Mouse (Mus musculus) right cerebral cortex, postnatal 25 days (tissue): ENCODE measurements around the gene Slc1a2.

Experiments used
- DNase-seq: peaks from one replicate; pipeline ENCODE4 v3.0.0; 2022

Gene Slc1a2

DNA sequence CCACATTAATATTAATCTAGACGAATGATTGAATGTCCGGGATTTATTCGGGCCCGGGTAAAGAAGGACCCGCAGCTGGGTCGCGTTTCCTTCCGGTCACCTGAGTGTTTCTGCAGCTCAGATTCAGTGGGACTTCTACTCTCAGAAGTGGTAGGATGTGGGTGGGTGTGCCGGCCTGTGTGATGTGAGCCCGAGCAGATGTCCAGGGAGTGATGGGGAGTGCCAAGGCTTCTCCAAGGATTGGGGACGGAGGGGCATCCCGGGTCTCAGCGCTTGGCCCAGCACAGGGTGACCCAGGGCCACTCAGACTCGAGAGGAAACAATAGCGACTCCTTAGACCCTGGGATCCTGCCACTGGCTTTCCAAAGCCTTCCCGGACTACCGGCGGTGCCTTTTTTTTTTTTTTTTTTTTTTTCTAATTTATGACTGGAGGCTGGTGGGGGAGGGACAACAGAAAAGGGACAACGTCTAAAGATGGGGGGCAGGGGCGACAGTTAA, at the start of gene Slc1a2:
Slc1a2 (plus strand) TSS at position 497 of the 498 bp plus-strand sequence.
- peak; percentile 68 for DNase-seq

DNA sequence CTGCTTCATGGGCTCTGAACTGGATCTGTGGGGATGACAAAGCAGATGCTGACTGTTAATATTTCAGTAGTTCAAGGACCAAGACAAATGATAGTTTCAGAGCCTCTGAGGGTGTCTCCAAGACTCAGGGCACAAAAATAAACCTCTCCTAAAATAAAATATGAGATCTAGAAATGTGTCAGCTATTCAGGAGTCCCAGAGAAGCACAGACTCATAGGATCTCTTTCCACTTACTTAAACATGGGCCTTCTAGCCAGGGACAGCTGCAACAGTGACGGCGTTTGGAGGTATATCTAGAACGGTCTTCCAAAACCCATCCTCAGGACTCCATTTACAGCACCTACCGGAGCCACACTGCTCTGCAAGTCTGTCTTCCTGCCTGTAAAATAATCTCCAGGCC, 48.0 kb upstream of the Slc1a2 start:
- DNase-seq: no peak

DNA sequence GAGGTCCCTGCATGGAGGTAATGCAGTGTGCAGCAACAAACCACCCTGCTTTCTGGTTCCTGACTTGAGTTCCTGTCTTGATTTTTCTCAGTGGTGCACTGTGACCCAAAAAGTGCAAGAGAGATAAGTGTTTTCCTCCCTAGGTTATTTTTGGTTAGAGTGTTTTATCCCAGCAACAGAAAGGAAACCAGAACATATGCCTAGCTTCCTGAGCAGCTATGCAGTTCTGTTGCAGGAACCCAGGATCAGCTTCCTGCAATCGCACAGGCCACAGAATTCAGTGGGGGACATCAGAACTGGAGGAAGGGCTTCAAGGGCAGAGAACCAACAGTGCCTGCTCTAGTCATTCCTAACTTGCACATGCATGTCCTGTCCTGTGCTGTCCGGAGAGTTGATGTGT, 41.8 kb upstream of the Slc1a2 start:
- no peak for DNase-seq

DNA sequence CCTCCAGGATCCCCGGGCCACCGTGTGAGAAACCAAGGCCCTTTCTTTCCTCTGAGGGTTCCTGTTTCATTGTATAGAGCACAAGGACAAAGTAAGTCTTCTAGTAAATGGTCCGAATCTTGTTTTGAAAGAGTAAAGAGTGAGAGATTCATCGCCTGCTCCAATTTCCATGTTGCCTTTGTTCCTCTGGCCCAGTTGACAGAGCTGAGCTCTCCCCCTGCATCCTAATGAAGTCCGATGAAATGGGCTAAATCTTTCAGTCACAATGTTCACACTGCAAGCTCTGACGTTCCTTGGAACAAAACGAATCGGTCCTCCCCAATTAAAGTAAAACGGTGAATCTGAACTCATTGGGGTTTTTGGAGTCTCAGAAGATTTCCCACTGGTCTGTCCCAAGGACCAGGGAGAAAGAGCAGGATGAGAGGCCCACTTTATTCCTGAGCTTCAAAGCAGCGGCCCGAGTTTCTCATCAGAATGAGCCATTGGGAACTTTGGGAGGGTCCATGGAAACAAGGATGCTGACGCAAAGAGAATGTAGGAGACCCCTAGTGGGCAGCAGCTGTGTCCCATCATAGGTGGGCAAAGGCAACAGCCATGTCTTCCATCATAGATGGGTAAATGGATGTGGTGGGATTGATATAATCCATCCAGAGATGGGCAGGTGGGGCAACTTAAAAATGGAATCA, 37.6 kb upstream of the Slc1a2 start:
- DNase-seq: no peak

DNA sequence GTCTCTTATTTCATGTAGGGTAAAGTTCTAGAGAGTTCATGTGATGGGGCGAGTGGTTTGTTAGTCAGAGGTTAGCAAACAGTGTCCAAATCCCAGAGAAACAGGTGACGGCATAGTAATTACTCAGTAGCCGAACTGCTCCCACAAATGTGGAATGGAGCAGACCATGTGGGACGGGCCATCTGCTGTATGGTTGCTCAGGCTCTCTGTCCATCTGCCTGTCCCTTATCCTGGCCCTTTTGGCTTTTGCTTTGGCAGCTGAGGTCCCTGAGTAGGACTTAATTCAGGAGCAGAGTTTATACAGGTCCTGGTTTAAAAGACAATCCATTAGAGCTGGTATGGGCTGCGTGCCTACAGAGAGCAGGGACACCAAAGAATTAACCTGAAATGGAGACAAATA, 36.3 kb upstream of the Slc1a2 start:
- no peak for DNase-seq

DNA sequence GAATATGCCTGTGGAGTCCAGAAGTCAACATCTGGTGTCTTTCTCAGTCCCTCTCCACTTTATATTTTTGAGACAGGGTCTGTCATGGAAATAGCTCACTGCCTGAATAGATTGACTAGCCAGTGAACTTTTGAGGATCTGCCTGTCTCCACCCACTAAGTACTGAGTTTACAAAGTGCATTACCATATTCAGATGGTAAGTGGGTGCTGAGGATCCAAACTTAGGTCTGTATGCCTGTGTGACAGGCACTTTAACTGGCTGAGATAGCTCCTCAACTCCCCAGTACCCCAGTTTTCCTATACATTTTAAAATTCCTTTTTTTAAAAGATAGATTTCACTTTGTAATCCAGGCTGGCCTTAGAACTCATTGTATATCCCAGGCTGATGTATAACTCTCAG, 35.5 kb upstream of the Slc1a2 start:
- DNase-seq: no peak

DNA sequence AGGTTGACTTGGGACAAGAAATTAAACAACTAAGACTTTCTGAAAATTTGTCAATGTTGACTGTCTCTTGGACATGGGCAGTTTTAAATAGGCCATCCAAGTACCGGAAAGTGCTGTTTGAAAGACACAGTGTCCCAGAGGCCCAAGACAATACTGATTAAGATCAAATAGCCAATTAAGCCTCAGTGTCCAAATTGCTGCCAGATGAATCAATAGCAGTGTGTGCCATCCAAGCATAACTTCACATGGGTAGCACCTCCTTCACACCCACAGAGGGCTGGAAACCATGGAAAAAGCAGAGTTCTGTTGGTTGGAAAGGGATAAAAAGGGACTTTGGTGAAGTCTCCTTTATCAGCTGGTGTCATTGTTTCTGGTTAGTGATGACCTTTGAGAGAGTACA, 33.9 kb upstream of the Slc1a2 start:
- no peak for DNase-seq

DNA sequence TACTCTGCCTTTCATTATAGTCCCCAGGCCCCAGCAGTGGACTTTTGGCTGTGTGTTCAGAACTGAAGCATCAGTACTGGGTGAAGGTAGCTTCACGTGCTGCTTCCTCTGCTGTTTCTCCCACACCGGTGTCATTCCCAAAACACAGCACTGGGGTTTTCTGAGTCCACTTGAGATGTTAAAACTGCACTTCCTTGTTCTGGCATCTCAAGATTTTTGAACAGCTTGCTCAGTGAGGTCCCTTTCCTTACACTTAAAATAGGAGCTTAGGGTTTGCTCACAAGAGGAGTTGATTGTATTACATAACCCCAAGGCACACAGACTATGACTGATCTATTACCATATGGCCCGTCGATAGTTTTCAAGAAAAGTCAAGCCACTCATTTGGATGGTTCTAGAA, 26.1 kb upstream of the Slc1a2 start:
- no peak for DNase-seq

DNA sequence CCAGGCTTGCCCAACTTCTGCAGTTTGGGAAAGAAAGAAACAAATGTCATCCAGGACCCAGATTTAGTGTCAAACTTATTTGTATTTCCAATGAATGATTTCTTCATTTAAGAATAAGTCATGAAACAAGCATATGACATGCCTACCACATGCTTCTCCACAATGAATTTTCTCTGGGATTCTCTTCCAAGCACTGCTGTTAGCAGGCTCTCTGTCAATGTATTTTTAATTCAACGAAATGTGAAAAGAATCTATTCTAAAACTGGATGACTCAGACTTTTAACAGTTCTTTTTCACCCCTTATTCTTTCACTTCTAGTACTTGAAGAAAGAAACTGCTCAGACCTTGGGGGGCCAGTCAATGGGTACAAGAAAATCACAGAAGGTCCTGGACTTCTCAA, 24.4 kb upstream of the Slc1a2 start:
- DNase-seq: no peak

DNA sequence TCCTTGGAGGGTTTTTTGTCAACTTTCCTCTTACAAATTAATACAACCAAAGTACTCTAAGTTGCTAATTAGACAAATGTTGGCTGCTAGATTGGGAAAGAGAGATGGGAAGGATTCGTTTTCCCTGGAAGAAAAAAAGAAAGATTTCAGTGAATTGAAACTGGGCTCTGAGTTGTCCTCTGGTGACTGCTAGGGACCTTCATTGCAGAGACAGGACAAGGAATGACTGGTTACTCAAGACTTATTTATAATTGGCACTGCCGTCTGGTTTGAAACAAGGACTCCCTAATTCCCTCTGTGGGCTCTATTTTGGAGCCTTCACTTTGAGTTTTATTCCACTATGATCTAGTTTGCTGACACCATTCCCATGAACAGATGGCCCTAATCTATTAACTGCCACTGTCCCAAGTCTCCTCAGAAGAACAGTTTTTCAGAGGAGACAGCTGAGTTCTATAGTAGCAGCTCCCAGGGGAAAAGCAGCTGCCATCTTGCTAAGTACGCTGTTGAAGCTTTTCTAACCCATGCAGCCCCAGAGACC, 22.9 kb upstream of the Slc1a2 start:
- no peak for DNase-seq

DNA sequence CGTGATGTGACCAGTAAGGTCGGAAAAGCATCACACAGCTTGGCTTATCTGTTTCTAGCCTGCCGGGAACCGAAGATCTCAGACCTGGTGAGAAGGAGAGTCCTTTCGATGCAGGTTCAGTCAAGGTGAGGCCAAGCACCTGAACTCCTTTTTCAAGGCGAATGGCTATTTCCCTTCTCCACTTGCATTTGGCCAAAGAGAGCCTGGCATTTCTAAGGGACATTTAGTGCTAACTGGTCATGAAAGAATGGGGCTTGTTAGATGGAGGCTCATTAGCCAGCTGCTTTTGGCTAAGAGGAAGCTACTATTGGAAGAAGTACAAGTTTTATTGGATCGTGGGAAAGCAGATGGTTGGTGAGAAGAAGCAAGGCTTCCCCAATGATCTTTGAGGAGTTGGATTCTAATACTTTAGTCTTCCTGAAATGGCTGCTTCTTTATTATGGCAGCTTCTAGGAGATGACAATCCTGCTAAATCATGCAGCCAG, 22.3 kb upstream of the Slc1a2 start:
- DNase-seq: no peak

DNA sequence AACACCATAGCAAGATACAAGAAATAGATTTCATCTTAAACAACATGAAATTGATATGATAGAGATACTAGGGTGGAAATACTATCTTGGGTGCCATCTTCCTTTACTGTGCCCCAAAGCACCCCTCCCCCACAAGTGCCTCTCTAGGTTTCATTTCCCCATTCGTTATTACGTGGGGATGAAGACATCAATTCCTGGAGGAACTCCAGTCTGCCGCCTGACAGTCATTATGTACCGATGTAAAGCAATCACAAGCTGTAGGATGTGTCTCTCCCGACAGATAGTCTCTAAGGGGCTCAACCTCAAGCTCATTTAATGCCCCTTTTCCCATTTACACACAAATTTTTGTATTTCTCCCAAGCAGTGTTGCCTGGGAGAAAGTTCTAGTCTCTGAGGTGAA, 20.3 kb upstream of the Slc1a2 start:
- no peak for DNase-seq

DNA sequence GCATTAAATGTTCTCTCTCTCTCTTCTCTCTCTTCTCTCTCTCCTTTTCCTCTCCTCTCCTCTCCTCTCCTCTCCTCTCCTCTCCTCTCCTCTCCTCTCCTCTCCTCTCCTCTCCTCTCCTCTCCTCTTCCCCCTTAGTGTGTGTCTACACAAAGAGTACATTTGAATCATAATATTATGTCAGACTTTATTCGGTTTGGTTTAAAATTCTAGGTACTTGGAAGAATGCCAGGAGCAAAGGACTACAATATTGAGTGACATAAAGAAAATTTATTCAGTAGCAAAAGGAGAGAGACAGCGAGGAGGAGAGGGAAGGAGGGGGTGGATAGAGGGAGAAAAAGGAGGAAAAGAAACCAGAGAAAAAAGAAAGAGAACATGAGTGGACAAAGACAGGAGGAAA, 19.8 kb upstream of the Slc1a2 start:
- no peak for DNase-seq

DNA sequence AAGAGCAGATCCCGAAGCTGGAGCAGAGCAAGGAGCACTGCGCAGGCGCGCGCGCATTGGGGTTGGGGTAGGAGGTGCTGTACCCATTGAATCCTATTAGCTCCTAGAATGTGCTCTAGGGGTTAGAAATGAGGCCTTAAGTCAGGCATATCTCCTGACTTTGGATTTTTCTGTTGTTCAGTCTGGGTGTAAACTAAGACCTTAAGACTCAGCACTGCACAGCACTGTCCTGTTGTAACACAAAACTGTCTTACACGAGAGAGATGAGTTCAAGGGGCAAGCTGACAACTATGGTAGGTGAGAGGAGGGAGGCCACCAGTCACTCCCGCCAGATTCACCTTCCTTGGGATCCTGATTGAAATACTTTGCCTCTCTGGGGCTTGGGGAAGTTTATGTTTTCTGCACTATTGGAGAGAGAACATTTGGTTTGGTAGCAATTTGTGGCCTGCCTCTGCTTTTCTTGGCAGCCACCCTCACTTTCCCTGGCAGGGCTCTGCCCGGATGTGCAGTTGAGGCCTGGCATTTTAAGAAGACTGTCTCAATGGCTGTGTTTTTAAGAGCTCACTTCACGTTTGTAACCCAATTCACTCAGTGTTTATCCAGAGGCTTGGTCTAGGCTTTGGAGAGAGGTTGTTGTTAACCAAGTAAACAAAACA, 9.5 kb upstream of the Slc1a2 start:
- DNase-seq: peak; percentile 59

DNA sequence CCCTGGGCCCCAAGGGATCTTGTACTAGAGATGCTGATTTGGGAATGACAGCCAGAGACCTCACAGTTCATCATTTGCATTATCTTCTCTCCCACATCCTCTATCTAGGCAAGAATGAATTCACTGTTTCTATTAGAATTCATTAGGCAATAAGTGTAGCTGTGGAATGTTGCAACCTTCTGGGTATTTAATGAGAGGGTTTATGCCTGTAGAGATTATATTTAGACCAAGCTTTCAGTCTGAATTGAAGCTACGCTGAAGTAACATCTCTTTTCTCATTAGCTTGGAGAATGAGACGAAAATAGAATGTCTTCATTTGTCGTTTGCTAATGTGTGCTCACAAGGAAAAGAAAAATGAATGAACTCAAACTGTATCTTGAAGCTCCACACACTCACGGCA, 8.1 kb upstream of the Slc1a2 start:
- DNase-seq: no peak

DNA sequence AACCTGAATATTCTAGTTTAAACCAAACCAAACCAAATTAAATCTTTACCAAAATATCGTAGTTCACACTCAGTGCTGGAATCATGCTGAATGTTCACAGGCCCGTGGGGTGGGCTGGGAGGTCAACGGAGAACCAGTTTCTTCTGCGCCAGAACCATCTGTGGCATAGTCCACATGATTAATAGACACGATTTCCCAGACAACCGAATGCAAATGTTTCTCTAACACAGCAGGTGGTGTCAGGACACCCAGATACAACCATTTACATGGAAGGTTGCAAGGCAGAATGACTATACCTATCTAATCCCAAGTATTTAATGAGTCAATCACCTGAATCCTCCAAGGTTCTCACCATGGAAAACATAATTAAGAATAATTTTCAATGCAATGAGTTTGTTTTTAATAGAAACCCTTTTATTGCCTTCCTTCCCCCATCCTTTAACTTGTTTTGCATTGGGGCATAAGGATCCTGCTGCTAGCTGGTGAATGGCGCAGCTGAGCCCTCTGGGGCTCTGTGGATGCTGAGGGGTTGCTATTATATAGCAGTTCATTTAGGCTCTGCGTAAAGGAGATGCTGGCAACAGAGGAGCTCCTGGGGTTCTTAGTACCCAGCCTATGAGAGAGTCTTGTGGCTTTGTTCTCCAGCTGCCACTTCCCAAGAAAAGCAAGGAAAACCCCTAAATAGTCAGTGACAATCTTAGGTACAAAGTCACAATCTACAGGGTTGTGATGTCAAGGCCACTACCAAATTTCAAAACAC, 2.3 kb upstream of the Slc1a2 start:
- DNase-seq: no peak

DNA sequence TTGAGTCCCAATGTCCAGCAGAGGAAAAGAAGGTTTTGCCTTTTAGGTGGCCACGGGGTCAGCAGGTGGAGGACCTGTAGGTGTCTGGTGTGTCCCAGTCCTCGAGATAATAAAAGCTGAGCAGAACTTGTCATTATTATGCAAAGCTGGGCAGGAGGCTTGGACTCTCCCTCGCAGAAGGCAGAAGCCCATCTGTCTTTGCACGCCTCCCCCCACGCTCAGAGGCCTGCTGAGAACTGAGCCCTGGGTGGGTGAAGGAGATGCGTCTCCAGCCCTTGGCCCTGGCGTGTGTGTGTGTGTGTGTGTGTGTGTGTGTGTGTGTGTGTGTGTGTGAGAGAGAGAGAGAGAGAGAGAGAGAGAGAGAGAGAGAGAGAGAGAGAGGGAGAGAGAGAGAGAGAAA, 733 bp upstream of the Slc1a2 start:
- DNase-seq: peak; percentile 64

DNA sequence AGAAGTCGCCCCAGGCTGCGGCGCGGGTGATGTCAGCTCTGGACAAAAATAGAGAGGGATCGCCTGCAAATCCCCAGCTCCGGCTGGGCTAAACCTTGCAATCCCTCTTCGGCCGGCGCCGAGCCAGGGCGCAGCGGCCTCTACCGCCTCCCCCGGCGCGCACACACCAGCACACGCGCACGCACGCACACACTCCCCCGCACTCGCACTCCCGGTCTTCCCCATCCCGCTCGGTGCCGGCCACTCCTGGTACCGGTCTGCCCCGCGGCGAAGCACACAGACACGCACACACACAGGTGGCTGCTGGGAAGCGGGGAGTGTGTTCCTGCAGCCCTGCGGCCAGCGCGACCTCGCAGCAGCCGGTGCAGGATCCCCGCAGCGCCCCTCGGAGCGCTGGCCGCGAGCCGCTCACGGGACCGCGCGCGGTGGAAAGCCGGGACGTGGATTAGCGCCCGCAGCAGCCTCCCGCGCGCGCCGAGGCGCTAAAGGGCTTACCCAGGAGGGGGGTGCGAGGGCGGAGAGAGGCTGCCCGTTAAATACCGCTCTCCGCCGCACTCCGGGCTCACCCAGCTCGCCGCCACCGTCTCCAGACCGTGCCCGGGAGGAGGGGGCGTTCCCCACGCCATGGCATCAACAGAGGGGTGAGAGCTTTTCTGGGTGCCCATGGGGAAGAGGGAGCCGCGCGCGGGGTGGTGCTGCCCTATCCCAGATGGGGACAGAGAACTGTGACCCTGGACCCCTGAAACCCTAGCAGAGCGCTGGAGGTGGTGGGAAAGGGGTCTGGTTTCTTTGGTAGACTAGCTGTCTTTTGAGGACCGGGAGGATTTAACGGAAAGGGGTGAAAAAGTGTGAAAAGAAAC, 432 bp downstream of the Slc1a2 start:
- DNase-seq: peak; percentile 80

DNA sequence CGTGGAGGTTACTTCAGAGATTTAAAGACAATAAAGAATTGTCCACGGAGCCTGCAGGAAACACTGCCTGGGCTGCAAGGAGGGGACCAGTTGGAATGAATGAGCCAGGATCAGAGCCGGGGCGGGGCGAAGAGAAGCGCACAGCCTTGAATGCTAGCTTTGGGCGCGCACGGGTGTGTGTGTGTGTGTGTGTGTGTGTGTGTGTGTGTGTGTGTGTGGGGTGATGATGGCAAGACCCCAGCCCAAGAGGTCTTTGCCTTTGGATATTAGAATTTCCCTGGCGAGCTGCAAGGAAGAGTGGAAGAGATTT, 1.0 kb downstream of the Slc1a2 start:
- peak; percentile 39 for DNase-seq

DNA sequence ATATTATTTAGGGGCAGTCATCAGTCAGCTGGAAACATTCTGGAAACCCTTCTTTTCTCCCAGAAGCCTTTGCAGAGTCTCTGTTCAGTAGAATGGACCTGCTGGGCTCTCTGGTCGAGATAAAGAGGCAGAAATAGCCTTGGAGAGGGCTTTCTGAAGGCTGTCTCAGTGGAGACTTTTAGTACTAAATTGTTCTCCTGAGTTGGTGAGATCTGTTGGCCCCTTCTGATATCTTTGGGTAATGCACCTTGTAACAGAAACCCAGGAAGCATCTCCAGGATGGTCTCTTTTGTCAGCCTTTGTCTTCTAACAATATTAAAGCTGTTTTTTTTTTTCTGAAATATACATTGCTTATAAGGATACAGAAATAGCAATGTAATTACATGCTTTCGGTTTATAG, 2.6 kb downstream of the Slc1a2 start:
- DNase-seq: no peak

DNA sequence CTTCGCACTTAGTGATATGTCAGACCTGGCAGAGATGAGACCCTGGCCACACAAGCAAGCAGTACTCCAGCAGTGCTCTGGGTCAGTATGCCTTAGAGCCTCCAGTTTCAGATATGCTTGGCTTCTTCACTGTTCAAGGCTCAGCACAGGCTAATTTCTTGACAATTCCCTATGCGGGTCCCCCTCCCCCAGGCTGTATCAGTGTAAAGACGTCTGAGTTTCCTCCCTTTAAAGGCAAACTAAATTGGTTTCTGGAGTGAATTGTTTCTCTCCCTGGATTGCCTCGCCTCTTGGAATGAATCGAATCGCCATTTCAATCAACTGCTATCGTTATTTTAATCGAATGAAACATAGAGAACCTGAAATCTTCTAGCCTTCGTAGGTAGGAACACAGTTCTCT, 4.5 kb downstream of the Slc1a2 start:
- DNase-seq: no peak

DNA sequence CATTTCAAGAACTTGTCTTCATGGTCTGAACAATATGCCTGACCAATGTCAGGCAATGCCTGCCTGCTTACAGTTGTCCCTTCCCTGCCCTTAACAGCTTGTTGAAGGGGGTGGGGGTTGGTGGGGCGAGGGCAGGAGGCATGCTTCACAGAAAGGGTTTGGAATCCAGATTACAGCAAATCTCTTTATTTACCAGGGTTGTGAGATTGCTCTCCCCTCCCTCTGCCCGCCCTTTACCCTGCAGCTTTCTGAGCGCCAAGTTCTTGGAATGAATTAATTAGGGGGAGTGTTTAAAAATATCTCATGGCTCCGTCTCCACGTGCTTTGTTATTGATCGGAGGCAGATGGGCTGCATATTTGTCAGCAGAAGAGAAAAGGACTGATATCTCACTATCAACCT, 4.9 kb downstream of the Slc1a2 start:
- no peak for DNase-seq

DNA sequence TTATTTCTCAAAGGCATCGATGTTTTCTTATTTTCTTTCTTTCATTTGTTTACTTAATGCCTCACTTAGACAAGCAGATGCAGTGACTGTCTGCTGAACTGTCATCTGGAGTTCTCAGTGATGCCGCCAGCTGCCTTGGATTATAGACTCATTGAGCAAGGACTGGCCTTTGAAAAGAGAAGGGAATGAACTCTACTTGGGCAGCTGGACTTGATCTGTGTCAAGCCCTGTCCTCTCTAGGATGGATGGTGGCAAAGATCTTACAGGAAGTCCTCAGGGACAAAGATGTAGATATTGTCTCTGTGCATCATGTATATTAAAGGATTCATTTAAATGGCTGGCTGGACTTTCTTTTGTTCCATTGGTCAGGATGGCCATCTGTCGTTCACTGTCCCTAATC, 5.4 kb downstream of the Slc1a2 start:
- no peak for DNase-seq
